Mouse (Mus musculus) spleen, adult 2 months (tissue): ENCODE data around the gene Xntrpc.

ENCODE experiments used
- CTCF ChIP-seq: fragments of 200-500 bp; IDR thresholded peaks from 2 replicates; pipeline ENCODE4 v1.5.1; 2011; ENCODE audit warnings: mild to moderate bottlenecking, inconsistent platforms; ENCODE audit not compliant: insufficient read depth, insufficient read length, insufficient replicate concordance; ENCODE audit errors: extremely low read depth
- POLR2A ChIP-seq: fragments of 200-500 bp; IDR thresholded peaks from 2 replicates; pipeline ENCODE4 v1.6.1; 2011; ENCODE audit warnings: low read depth, low read length, inconsistent platforms

GRCm38 (mm10) chr7:102063891-102064290 is 1.6 kb upstream of the Xntrpc start:
- TF ChIP-seq POLR2A (no peak), CTCF (no peak)
